Mouse (Mus musculus) ES-E14 (cell line): Measurements from ENCODE around the gene Ubtf. TPM values are rescaled to one million over a fixed set of nuclear protein-coding genes. Genes with fewer than 3 reads are reported as not detected.

Experiments used
- DNase-seq: peaks from one replicate; pipeline ENCODE4 v3.0.0-alpha.2; 2013; ENCODE audit warnings: low read depth, low spot score
- H3K27ac ChIP-seq: 2 replicates; pipeline ENCODE4 v1.5.1; 2012; ENCODE audit warnings: low read depth, mild to moderate bottlenecking, low read length, moderate library complexity, mixed read lengths; ENCODE audit not compliant: poor library complexity, insufficient read depth, severe bottlenecking
- H3K36me3 ChIP-seq: 2 replicates; pipeline ENCODE4 v1.6.1; 2012; ENCODE audit warnings: mild to moderate bottlenecking, low read length, moderate library complexity, mixed read lengths; ENCODE audit not compliant: control insufficient read depth, poor library complexity, insufficient read depth, severe bottlenecking
- H3K4me1 ChIP-seq, 2 experiments: fragments of 150-350 bp in 1 of 2; sonication (generic) in 1 of 2; 2 replicates each; pipeline ENCODE4 v1.6.1; 2012; ENCODE audit warnings: low read length in 2 of 2, mild to moderate bottlenecking in 1 of 2, mixed read lengths in 1 of 2; ENCODE audit not compliant: control insufficient read depth in 2 of 2, insufficient read depth in 2 of 2, poor library complexity in 1 of 2
- H3K4me3 ChIP-seq, 2 experiments: fragments of 150-350 bp in 1 of 2; sonication (generic) in 1 of 2; 2 replicates each; pipeline ENCODE4 v1.5.1; 2012; ENCODE audit warnings: low read length in 2 of 2, low read depth in 1 of 2, mild to moderate bottlenecking in 1 of 2, mixed read lengths in 1 of 2; ENCODE audit not compliant: insufficient read depth in 1 of 2, poor library complexity in 1 of 2, severe bottlenecking in 1 of 2
- H3K9ac ChIP-seq: 2 replicates; pipeline ENCODE4 v1.6.1; 2012; ENCODE audit warnings: low read depth, mild to moderate bottlenecking, low read length, mixed read lengths; ENCODE audit not compliant: poor library complexity, insufficient read depth, severe bottlenecking
- H3K9me3 ChIP-seq: fragments of 150-350 bp; sonication (generic); 2 replicates; pipeline ENCODE4 v1.6.1; 2012; ENCODE audit warnings: low read depth, mild to moderate bottlenecking, low read length; ENCODE audit not compliant: control insufficient read depth, insufficient read depth
- CHD2 ChIP-seq: IDR thresholded peaks from 2 replicates; pipeline ENCODE4 v1.6.1; 2014; ENCODE audit warnings: mild to moderate bottlenecking, low read depth, low read length, inconsistent platforms
- HCFC1 ChIP-seq: IDR thresholded peaks from 2 replicates; pipeline ENCODE4 v1.6.1; 2012; ENCODE audit warnings: low read length, inconsistent platforms, borderline replicate concordance; ENCODE audit not compliant: insufficient read depth
- MAFK ChIP-seq: IDR thresholded peaks from 2 replicates; pipeline ENCODE4 v1.6.1; 2014; ENCODE audit warnings: mild to moderate bottlenecking, low read depth, low read length, inconsistent platforms; ENCODE audit not compliant: insufficient read depth
- ZC3H11A ChIP-seq: IDR thresholded peaks from 2 replicates; pipeline ENCODE4 v1.6.1; 2012; ENCODE audit warnings: low read depth, mild to moderate bottlenecking, inconsistent platforms, low read length, borderline replicate concordance
- ZNF384 ChIP-seq: IDR thresholded peaks from 2 replicates; pipeline ENCODE4 v1.6.1; 2012; ENCODE audit warnings: low read depth, low read length, inconsistent platforms
- in situ Hi-C, 2 experiments: fragments of 600-800 bp; cut with MboI; formaldehyde crosslinking; loops; one replicate each; pipeline ENCODE4 v1.15.1; 2025; ENCODE audit warnings: low sequenced_read_pairs in 2 of 2, inconsistent platforms in 1 of 2; ENCODE audit not compliant: unreplicated experiment in 2 of 2
- total RNA-seq: library from RNA; depleted of rRNA; stranded (reverse); fragments of 300-350 nt; gene quantifications from 2 replicates; pipeline ENCODE4 v1.2.3, GENCODE M21; 2012

Ubtf gene
- total RNA-seq, 1 experiment: 138 TPM

DNA sequence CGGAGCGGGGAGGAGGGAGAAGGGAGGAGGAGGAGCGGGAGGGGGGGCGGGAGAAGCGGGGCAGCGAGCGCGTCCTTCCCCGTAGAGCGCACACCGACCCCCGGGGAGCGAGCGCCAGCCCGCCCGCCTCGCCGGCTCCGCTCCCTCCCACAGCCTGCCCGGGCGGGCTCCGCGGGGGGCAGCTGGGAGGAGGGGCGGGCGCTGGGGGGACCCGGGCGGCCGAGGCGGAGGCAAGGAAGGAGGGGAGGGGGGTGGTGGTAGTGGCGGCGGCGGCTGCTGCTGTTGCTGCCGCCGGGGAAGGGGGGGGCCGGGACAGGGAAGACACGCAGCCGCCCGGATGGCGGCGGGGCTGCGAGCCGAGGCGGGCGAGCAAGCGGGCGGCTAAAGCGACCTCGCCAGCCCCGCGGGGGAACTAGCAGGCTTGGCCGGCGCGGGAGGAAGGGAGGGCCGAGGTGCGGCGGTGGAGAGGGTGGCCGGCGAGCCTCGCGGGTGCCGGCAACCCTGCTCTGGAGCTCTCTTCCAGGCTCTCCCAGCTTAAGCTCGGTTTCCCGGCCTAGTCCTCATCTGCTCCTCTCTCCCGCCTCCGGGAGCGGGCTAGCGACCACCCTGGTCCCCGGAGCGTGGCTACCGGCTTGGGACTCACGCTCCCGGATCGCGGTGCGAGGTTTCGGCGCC, 1.5 kb downstream of the Ubtf start:
- DNase-seq: no peak
- in situ Hi-C loops: no loop called here

DNA sequence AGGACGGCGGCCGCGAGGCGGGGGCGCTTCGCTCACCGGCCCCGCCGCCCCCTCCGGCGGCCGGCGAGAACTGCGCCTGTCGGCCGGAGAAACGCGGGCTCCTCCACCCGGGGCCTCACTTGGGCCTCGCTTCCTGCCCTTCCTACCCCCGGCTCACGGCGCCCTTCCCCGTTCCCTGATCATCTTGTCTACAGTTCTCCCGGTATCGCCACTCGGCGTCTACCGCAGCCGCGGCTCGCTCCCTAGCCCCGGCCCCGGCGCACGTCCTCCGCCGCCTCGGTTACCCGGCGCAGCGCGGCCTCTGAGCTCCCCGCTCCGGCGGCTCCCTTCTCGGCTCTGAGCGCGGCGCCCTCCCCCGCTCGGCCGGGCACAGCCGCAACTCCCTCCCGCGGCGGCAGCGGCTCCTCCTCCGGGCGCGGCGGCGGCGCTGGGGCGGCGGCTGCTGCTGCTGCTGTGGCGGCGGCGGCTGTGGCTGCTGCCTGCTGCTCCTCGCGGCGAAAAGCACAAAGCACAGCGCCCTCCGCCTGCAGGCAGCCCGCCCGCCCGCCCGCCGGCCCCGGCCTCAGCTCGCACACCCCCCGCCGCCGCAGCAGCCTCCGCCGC, 2.1 kb downstream of the Ubtf start:
- no peak for DNase-seq
- in situ Hi-C loops: no loop called here
- peaks cover 31% of the 10 kb centered on the region for H3K36me3 ChIP-seq
- peaks cover 1 to 19% of the 10 kb centered on the region in 2 experiments; a peak in 2 of 4 replicates for H3K4me1 ChIP-seq
- peak overlapping the region; percentile 99 for H3K9ac ChIP-seq
- H3K4me3 ChIP-seq: peak overlapping the region; percentile 91 to 95
- TF ChIP-seq CHD2 (no peak), MAFK (no peak), ZNF384 (no peak), HCFC1 (no peak), ZC3H11A (no peak)
- peak overlapping the region; percentile 97 for H3K27ac ChIP-seq
- H3K9me3 ChIP-seq: no peaks in the 10 kb centered on the region

More for the DNA sequence above, 1.5 kb downstream of the Ubtf start:
- Histone ChIP-seq H3K9ac (peak overlapping the region; percentile 99), H3K36me3 (peaks cover 25% of the 10 kb centered on the region), H3K4me1 (peaks cover 1 to 22% of the 10 kb centered on the region in 2 experiments; a peak in 2 of 4 replicates), H3K27ac (peak overlapping the region; percentile 97), H3K9me3 (no peaks in the 10 kb centered on the region), H3K4me3 (peak overlapping the region; percentile 76 to 91)
- no peak for TF ChIP-seq ZNF384
- TF ChIP-seq ZC3H11A: 0 out of 2 replicates have a peak, but pooled peaks have one; percentile 9
- TF ChIP-seq MAFK: no peak
- no peak for TF ChIP-seq CHD2
- TF ChIP-seq HCFC1: no peak

DNA sequence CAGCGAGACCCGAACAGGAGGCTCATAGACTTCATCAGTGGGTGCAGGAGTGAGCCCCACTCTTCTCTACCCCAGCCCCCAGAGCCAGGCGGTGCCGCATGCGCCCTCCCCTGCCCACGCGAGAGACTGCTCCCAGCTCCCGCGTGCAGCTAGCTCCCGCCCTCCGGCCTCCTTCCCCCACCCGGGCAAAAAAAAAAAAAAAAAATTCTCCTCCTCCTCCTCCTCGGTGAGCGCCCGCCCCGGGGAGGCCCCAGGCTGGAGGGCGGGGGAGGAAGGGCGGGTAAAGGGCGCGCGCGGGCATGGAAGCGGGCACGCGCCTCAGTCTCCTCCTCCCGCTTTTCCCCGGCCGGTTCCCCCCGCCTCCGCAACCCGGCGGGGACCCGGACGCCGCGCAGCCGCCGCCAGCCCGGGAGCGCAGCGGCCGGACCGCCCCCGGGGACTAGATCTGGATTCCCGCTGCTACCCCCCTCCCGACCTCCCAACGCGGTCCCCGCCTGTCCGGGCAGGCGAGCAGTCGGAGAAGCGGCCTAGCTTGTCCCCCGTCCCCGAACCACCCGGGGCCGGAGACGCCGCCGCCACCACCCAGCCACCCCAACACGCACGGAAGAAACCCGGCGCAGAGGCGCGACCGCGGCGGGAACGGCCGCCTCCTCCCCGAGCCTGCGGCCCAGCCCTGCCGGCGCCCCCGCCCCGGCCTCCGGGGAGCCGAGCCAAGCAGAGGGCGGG, 2.8 kb downstream of the Ubtf start:
- Histone ChIP-seq H3K27ac (peak overlapping the region; percentile 97), H3K36me3 (peaks cover 35% of the 10 kb centered on the region), H3K4me1 (peaks cover 1 to 18% of the 10 kb centered on the region in 2 experiments; a peak in 2 of 4 replicates), H3K4me3 (peak overlapping the region; percentile 91 to 95), H3K9me3 (no peaks in the 10 kb centered on the region), H3K9ac (peak overlapping the region; percentile 99)
- TF ChIP-seq ZNF384 (peak; percentile 95), MAFK (no peak), HCFC1 (peak; percentile 52; the same call in 1 of the 2 replicates)
- DNase-seq: no peak
- in situ Hi-C loops: no loop called here

DNA sequence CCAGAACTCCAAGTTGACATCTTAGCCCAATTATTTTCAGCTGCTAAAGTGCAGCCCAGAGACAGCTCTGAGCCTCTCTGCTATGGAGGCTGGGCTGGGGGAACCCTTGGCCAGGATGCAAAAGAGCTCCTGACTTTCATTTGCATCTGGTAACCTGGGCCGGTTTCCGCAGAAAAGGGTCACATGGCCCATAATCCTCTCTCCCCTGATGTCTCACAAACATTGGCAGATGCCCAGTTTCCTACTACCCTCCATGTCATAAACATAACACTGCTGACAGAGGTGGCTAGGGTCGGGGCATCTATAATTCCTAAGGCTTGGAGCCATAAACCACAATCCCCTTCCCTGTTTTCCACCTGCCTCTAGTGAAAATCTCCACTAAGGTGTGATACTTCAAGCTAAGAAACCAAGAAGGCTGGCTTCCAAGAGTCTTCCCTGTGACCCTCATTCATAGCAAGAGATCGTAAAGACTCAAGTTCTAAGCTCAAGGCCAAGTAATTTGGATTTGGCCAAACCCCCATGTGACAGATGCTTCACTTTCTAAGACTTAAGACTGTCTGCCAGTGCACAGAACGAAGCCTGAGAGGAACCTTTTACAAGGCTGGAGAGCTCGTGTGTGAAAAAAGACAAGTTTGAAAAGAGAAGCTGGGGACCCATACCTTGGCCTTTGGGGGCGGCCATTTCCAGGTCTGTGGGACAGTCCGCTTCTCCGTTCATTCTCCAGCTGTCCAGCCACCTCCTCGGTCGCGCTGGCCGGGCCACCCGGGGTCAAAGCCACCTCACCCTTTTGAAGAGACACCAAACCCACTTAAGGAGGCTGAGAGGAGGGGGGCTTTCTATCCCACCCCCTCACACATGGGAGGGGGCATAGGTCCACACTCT, 3.6 kb downstream of the Ubtf start:
- H3K9ac ChIP-seq: peak overlapping the region; percentile 76
- peaks cover 4 to 23% of the 10 kb centered on the region in 2 experiments; a peak in 2 of 4 replicates for H3K4me1 ChIP-seq
- no peak for DNase-seq
- H3K4me3 ChIP-seq: peak overlapping the region; percentile 91 to 95
- in situ Hi-C loops: no loop called here
- H3K27ac ChIP-seq: peak overlapping the region; percentile 97
- TF ChIP-seq ZNF384 (no peak), HCFC1 (no peak), CHD2 (no peak), ZC3H11A (no peak), MAFK (no peak)
- H3K36me3 ChIP-seq: peaks cover 43% of the 10 kb centered on the region
- H3K9me3 ChIP-seq: no peaks in the 10 kb centered on the region
